In genomic region chr16:32707111-32707823, GRCm38 (mm10) we compare ENCODE assay signal across 23 mouse cellular contexts. TPM values are rescaled to one million over a fixed set of nuclear protein-coding genes. Genes with fewer than 3 reads are reported as not detected.
DNase-seq lines count a peak whose midpoint lies in the region; ATAC-seq and TF ChIP-seq lines count a peak whose summit lies in the region.
"Had no signal": no experiment of that assay in that cellular context is flagged by ENCODE, and none has a peak within 500 bp of the region (broad histone marks: within the 10 kb centered on the region; RNA-seq: fewer than 3 reads in every experiment).

No protein-coding gene starts in this region.

- TF ChIP-seq CTCF in liver, postnatal 0 days (IDR thresholded peaks at IDR 0.05; ENCODE audit: low read depth), result no peak

- DNase-seq in heart, embryonic 10.5 days (ENCODE audit: low spot score), result peak; percentile 66
- DNase-seq in heart, adult 18-20 months, result no peak
- no peak for DNase-seq in liver, embryonic 11.5 days (ENCODE audit: low spot score)
- DNase-seq in liver, postnatal 0 days, result no peak
- DNase-seq in T-cell, adult 2 months (ENCODE audit: low spot score), result no peak
- no peak for DNase-seq in limb, embryonic 10.5 days (ENCODE audit: low spot score)
- DNase-seq: adrenal gland, postnatal 10 days; cerebellum, adult 18-20 months; forebrain, postnatal 0 days; gastrocnemius, postnatal 14 days; kidney, postnatal 14 days; right cerebral cortex, postnatal 4 days; thymus, adult 18-20 months had no signal

- H3K9ac ChIP-seq in liver, embryonic 11.5 days (ENCODE audit: low read depth, low read length), result 0 out of 2 replicates have a peak overlapping the region, but pooled peaks have one; percentile 22
- H3K9ac ChIP-seq in liver, postnatal 0 days (replicated peaks), result no peak overlapping the region
- peak overlapping the region; percentile 12; the same call in 1 of the 2 replicates for H3K9ac ChIP-seq in intestine, embryonic 15.5 days
- H3K9ac ChIP-seq: embryonic facial prominence, embryonic 12.5 days; forebrain, postnatal 0 days; midbrain, embryonic 13.5 days; neural tube, embryonic 15.5 days had no signal

- H3K36me3 ChIP-seq in heart, embryonic 10.5 days, result no peaks in the 10 kb centered on the region
- no peaks in the 10 kb centered on the region for H3K36me3 ChIP-seq in liver, embryonic 11.5 days (ENCODE audit: control insufficient read depth, insufficient read depth, low read length)
- no peaks in the 10 kb centered on the region for H3K36me3 ChIP-seq in liver, postnatal 0 days (replicated peaks; ENCODE audit: insufficient read depth, low read length)
- no peaks in the 10 kb centered on the region for H3K36me3 ChIP-seq in intestine, embryonic 15.5 days
- no peaks in the 10 kb centered on the region for H3K36me3 ChIP-seq in limb, embryonic 10.5 days
- H3K36me3 ChIP-seq: embryonic facial prominence, embryonic 12.5 days; midbrain, embryonic 13.5 days; neural tube, embryonic 15.5 days had no signal

- TF ChIP-seq EP300 in liver, postnatal 0 days (IDR thresholded peaks at IDR 0.05; ENCODE audit: low read depth), result no peak

- no peak overlapping the region for H3K4me3 ChIP-seq in heart, embryonic 10.5 days
- H3K4me3 ChIP-seq in liver, embryonic 11.5 days (ENCODE audit: low read depth, low read length), result no peak overlapping the region
- H3K4me3 ChIP-seq in liver, postnatal 0 days (ENCODE audit: low read depth, low read length), result no peak overlapping the region
- no peak overlapping the region for H3K4me3 ChIP-seq in intestine, embryonic 15.5 days (replicated peaks)
- H3K4me3 ChIP-seq in limb, embryonic 10.5 days, result no peak overlapping the region
- H3K4me3 ChIP-seq: embryonic facial prominence, embryonic 12.5 days; midbrain, embryonic 13.5 days; myocyte; neural tube, embryonic 15.5 days had no signal

- no peaks in the 10 kb centered on the region for H3K9me3 ChIP-seq in heart, embryonic 10.5 days
- H3K9me3 ChIP-seq in liver, embryonic 11.5 days (ENCODE audit: control insufficient read depth, low read length), result no peaks in the 10 kb centered on the region
- no peaks in the 10 kb centered on the region for H3K9me3 ChIP-seq in liver, postnatal 0 days (ENCODE audit: low read length)
- no peaks in the 10 kb centered on the region for H3K9me3 ChIP-seq in intestine, embryonic 15.5 days
- no peaks in the 10 kb centered on the region for H3K9me3 ChIP-seq in limb, embryonic 10.5 days (replicated peaks)
- H3K9me3 ChIP-seq: embryonic facial prominence, embryonic 12.5 days; midbrain, embryonic 13.5 days; neural tube, embryonic 15.5 days had no signal

- peak overlapping the region; percentile 54 for H3K4me2 ChIP-seq in liver, embryonic 11.5 days
- H3K4me2 ChIP-seq in liver, postnatal 0 days (ENCODE audit: low read depth, low read length), result no peak overlapping the region
- H3K4me2 ChIP-seq in intestine, embryonic 15.5 days (replicated peaks), result peak overlapping the region; percentile 48
- H3K4me2 ChIP-seq: embryonic facial prominence, embryonic 12.5 days; midbrain, embryonic 13.5 days; neural tube, embryonic 15.5 days had no signal

- ATAC-seq in liver, embryonic 11.5 days (replicated peaks; ENCODE audit: low FRiP score), result no peak
- no peak for ATAC-seq in liver, postnatal 0 days
- peak; percentile 58 for ATAC-seq in intestine, embryonic 15.5 days
- ATAC-seq in megakaryocyte-erythroid progenitor cell, adult 5-6 weeks (replicated peaks; ENCODE audit: low FRiP score, low TSS enrichment, poor library complexity, severe bottlenecking), result peak; percentile 72
- ATAC-seq: forebrain, postnatal 0 days; midbrain, embryonic 13.5 days had no signal

- WGBS in heart, embryonic 10.5 days, result 39% methylated on average over 17 of the region's 17 CpGs
- WGBS in liver, embryonic 11.5 days, result 33% methylated on average over 17 of the region's 17 CpGs
- WGBS in liver, postnatal 0 days (ENCODE audit: insufficient replicate concordance), result 43% methylated on average over 17 of the region's 17 CpGs
- WGBS in intestine, embryonic 15.5 days, result 42% methylated on average over 17 of the region's 17 CpGs
- 70% methylated on average over 17 of the region's 17 CpGs for WGBS in limb, embryonic 10.5 days

- H3K4me1 ChIP-seq in heart, embryonic 10.5 days, result peaks cover 37% of the 10 kb centered on the region
- H3K4me1 ChIP-seq in liver, embryonic 11.5 days (replicated peaks; ENCODE audit: control insufficient read depth, insufficient read depth, low read length), result peaks cover 18% of the 10 kb centered on the region
- peaks cover 10% of the 10 kb centered on the region for H3K4me1 ChIP-seq in liver, postnatal 0 days (ENCODE audit: insufficient read depth)
- peaks cover 24% of the 10 kb centered on the region; the same call in 1 of the 2 replicates for H3K4me1 ChIP-seq in intestine, embryonic 15.5 days (replicated peaks)
- peaks cover 33% of the 10 kb centered on the region for H3K4me1 ChIP-seq in limb, embryonic 10.5 days
- H3K4me1 ChIP-seq: midbrain, embryonic 13.5 days; neural tube, embryonic 15.5 days had no signal

- H3K27ac ChIP-seq in heart, embryonic 10.5 days, result no peak overlapping the region
- no peak overlapping the region for H3K27ac ChIP-seq in liver, embryonic 11.5 days (ENCODE audit: low read depth, low read length)
- no peak overlapping the region for H3K27ac ChIP-seq in liver, postnatal 0 days (ENCODE audit: low read depth)
- H3K27ac ChIP-seq in intestine, embryonic 15.5 days, result peak overlapping the region; percentile 77
- no peak overlapping the region for H3K27ac ChIP-seq in limb, embryonic 10.5 days
- H3K27ac ChIP-seq: embryonic facial prominence, embryonic 12.5 days; hindbrain, postnatal 0 days; midbrain, embryonic 13.5 days; neural tube, embryonic 15.5 days had no signal

- H3K27me3 ChIP-seq in heart, embryonic 10.5 days (ENCODE audit: insufficient read depth, poor library complexity, severe bottlenecking), result peaks cover 4% of the 10 kb centered on the region; the same call in 1 of the 2 replicates
- no peaks in the 10 kb centered on the region; the same call in 1 of the 2 replicates for H3K27me3 ChIP-seq in liver, embryonic 11.5 days (replicated peaks; ENCODE audit: control insufficient read depth, insufficient read depth, low read length)
- H3K27me3 ChIP-seq in liver, postnatal 0 days (ENCODE audit: insufficient read depth, low read length), result no peaks in the 10 kb centered on the region
- no peaks in the 10 kb centered on the region for H3K27me3 ChIP-seq in intestine, embryonic 15.5 days (replicated peaks)
- H3K27me3 ChIP-seq in limb, embryonic 10.5 days (ENCODE audit: low read depth, poor library complexity, severe bottlenecking), result no peaks in the 10 kb centered on the region
- H3K27me3 ChIP-seq: embryonic facial prominence, embryonic 12.5 days; midbrain, embryonic 13.5 days; neural tube, embryonic 15.5 days had no signal

RNA-seq across cellular contexts. Expression of gene Muc4, which starts 28.4 kb away (rescaled TPM):
- 0.31 and 0.79 TPM in 2 replicates for polyA plus RNA-seq in heart, embryonic 10.5 days (2016; fragmentation: Nextera tagmentation; extraction: Ambion mirVana)
- under 1 TPM; 0.35 to 0.44 TPM for total RNA-seq in heart, adult 18-20 months (2021)
- 0.41 and 0.66 TPM in 2 replicates for polyA plus RNA-seq in liver, embryonic 11.5 days (2014; fragmentation: Nextera tagmentation; extraction: Ambion mirVana)
- 0.49 and 0.64 TPM in 2 replicates for polyA plus RNA-seq in liver, postnatal 0 days (2015; fragmentation: Nextera tagmentation; extraction: Ambion mirVana)
- polyA plus RNA-seq in intestine, embryonic 15.5 days (2015; fragmentation: Nextera tagmentation; extraction: Ambion mirVana), result 1.7 and 2.5 TPM in 2 replicates
- not detected in 2 replicates for total RNA-seq in megakaryocyte-erythroid progenitor cell, adult 5-6 weeks (2014; fragmentation: Nextera tagmentation)
- total RNA-seq in megakaryocyte-erythroid progenitor cell, adult 5-6 weeks (2017), result not detected in 2 replicates
- polyA plus RNA-seq in limb, embryonic 10.5 days (2016; fragmentation: Nextera tagmentation; extraction: Ambion mirVana), result not detected in 2 replicates
- total RNA-seq: forebrain, postnatal 0 days; hematopoietic stem cell, adult 5-6 weeks; hindbrain, postnatal 0 days; layer of hippocampus, postnatal 10 days; left cerebral cortex, postnatal 25 days had no signal
- polyA plus RNA-seq: forebrain, postnatal 0 days; hindbrain, postnatal 0 days; midbrain, embryonic 13.5 days had no signal

Comparison
In these comparisons a context has a peak if more than half of its experiments do, and no peak if none do; other contexts are left out.
1. ATAC-seq: peak in intestine, embryonic 15.5 days (single experiment) and megakaryocyte-erythroid progenitor cell, adult 5-6 weeks (single experiment); none in liver, embryonic 11.5 days (single experiment) and liver, postnatal 0 days (single experiment).